Mouse (Mus musculus) bone marrow, adult 2 months (tissue): ENCODE data around the gene Rnf115.

Experiments
- CTCF ChIP-seq: fragments of 200-500 bp; IDR thresholded peaks from 2 replicates; pipeline ENCODE4 v1.5.1; 2011; ENCODE audit warnings: low read length, control low read depth; ENCODE audit not compliant: control insufficient read depth, insufficient read depth
- POLR2A ChIP-seq: fragments of 200-500 bp; IDR thresholded peaks from 2 replicates; pipeline ENCODE4 v1.6.1; 2011; ENCODE audit warnings: low read depth, mild to moderate bottlenecking, control low read depth, low read length, borderline replicate concordance; ENCODE audit not compliant: control insufficient read depth

DNA sequence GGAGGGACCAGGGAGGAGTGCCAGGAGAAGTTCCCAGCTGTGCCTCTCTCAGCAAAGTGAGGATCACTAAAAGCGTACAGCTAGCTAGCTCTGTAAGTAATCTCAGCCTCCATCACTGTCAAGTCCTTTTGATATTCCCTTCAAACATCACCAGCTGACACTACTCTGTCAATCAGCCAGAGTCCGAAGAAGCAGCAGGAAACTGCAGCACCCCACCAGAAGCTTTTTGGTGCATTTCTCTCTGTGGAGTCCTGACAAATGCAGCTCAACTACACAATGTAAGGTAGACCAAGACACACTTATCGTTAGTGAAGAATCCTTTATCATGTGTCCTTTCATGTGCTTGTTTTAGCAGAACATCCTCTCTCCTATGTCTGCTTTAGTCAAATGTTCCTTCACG lies 94.1 kb downstream of the Rnf115 start:
- no peak for TF ChIP-seq CTCF
- TF ChIP-seq POLR2A = no peak
